11 mouse cellular contexts compared by ENCODE assay signal in genomic region chr3:68453266-68453665, GRCm38 (mm10).
DNase-seq lines count a peak whose midpoint lies in the region; ATAC-seq lines count a peak whose summit lies in the region.
"Had no signal": no experiment of that assay in that cellular context is flagged by ENCODE, and none has a peak within 500 bp of the region (broad histone marks: within the 10 kb centered on the region; RNA-seq: fewer than 3 reads in every experiment).

No protein-coding gene starts in this region.

- no peak for ATAC-seq in kidney, embryonic 15.5 days (replicated peaks; ENCODE audit: low FRiP score)
- ATAC-seq in embryonic facial prominence, embryonic 15.5 days (ENCODE audit: insufficient number of reproducible peaks, low FRiP score, low TSS enrichment, low read depth) = 0 out of 2 replicates have a peak, but pooled peaks have one; percentile 24
- ATAC-seq: forebrain, embryonic 16.5 days; hindbrain, postnatal 0 days had no signal

- H3K9me3 ChIP-seq in kidney, embryonic 15.5 days (replicated peaks) = no peaks in the 10 kb centered on the region
- H3K9me3 ChIP-seq in embryonic facial prominence, embryonic 15.5 days (replicated peaks) = no peaks in the 10 kb centered on the region

- no peak overlapping the region for H3K4me3 ChIP-seq in kidney, embryonic 15.5 days (replicated peaks)
- H3K4me3 ChIP-seq in embryonic facial prominence, embryonic 15.5 days (replicated peaks) = no peak overlapping the region
- H3K4me3 ChIP-seq: left cerebral cortex, adult 2 months had no signal

- H3K36me3 ChIP-seq in kidney, embryonic 15.5 days = no peaks in the 10 kb centered on the region
- H3K36me3 ChIP-seq in embryonic facial prominence, embryonic 15.5 days = no peaks in the 10 kb centered on the region

- no peak overlapping the region for H3K27ac ChIP-seq in kidney, embryonic 15.5 days
- H3K27ac ChIP-seq in embryonic facial prominence, embryonic 15.5 days (replicated peaks) = no peak overlapping the region
- H3K27ac ChIP-seq: hindbrain, postnatal 0 days; left cerebral cortex, adult 2 months had no signal

- intact Hi-C loops in heart, postnatal 14 days (cut with DNase I) = no loop called here

- WGBS in kidney, embryonic 15.5 days = 2% methylated on average over 5 of the region's 5 CpGs
- 5% methylated on average over 5 of the region's 5 CpGs for WGBS in embryonic facial prominence, embryonic 15.5 days

- 0 out of 2 replicates have a peak overlapping the region, but pooled peaks have one; percentile 11 for H3K4me2 ChIP-seq in kidney, embryonic 15.5 days
- no peak overlapping the region for H3K4me2 ChIP-seq in embryonic facial prominence, embryonic 15.5 days (replicated peaks)

- H3K9ac ChIP-seq in kidney, embryonic 15.5 days = no peak overlapping the region
- no peak overlapping the region for H3K9ac ChIP-seq in embryonic facial prominence, embryonic 15.5 days

- DNase-seq in kidney, adult 18-20 months = no peak
- peak; percentile 11 to 19 for DNase-seq in heart, postnatal 14 days
- peak; percentile 52 for DNase-seq in lung, postnatal 25 days (ENCODE audit: low spot score)
- DNase-seq in urinary bladder, postnatal 25 days (ENCODE audit: low spot score) = no peak
- DNase-seq in gastrocnemius, postnatal 25 days = no peak
- no peak for DNase-seq in adrenal gland, postnatal 14 days

- no peaks in the 10 kb centered on the region for H3K27me3 ChIP-seq in kidney, embryonic 15.5 days
- H3K27me3 ChIP-seq in embryonic facial prominence, embryonic 15.5 days = no peaks in the 10 kb centered on the region

- H3K4me1 ChIP-seq in kidney, embryonic 15.5 days = 0 out of 2 replicates have a peak, but pooled peaks cover 3% of the 10 kb centered on the region
- no peaks in the 10 kb centered on the region for H3K4me1 ChIP-seq in embryonic facial prominence, embryonic 15.5 days

Comparison
In these comparisons a context has a peak if more than half of its experiments do, and no peak if none do; other contexts are left out.
1. DNase-seq: peak in heart, postnatal 14 days (2 of 2) and lung, postnatal 25 days (single experiment); none in kidney, adult 18-20 months (single experiment), urinary bladder, postnatal 25 days (single experiment), gastrocnemius, postnatal 25 days (single experiment) and adrenal gland, postnatal 14 days (single experiment).